7 mouse cellular contexts compared by ENCODE assay signal in genomic region chr3:63900021-63900571, GRCm38 (mm10). TPM values are rescaled to one million over a fixed set of nuclear protein-coding genes. Genes with fewer than 3 reads are reported as not detected.
DNase-seq lines count a peak whose midpoint lies in the region; ATAC-seq and TF ChIP-seq lines count a peak whose summit lies in the region.

No protein-coding gene starts in this region.

- ATAC-seq in limb, embryonic 15.5 days (ENCODE audit: insufficient number of reproducible peaks, low FRiP score, low TSS enrichment, low read depth) = no peak
- no peak for ATAC-seq in stomach, embryonic 15.5 days (ENCODE audit: insufficient read depth, low FRiP score, low read depth)

- H3K27ac ChIP-seq in ES-Bruce4 (ENCODE audit: insufficient read depth, low read length) (no peak overlapping the region), ES-E14 (ENCODE audit: insufficient read depth, low read depth, low read length, poor library complexity, severe bottlenecking) (no peak overlapping the region)
- H3K27ac ChIP-seq in hindbrain, embryonic 10.5 days = peak overlapping the region; percentile 97
- H3K27ac ChIP-seq in limb, embryonic 15.5 days = no peak overlapping the region
- no peak overlapping the region for H3K27ac ChIP-seq in stomach, embryonic 15.5 days

- TF ChIP-seq EP300 in ES-Bruce4 (IDR thresholded peaks at IDR 0.05; ENCODE audit: insufficient read depth, low read depth, low read length) = no peak

- in situ Hi-C loops in ES-E14 (cut with MboI; ENCODE audit: low sequenced_read_pairs in 2 of 2, unreplicated experiment in 2 of 2) = no loop called here

- H3K4me1 ChIP-seq in ES-Bruce4 (ENCODE audit: control insufficient read depth, insufficient read depth, low read length) = no peaks in the 10 kb centered on the region
- no peaks in the 10 kb centered on the region for H3K4me1 ChIP-seq in ES-E14 (ENCODE audit: control insufficient read depth in 2 of 2, insufficient read depth in 2 of 2, low read length in 2 of 2, poor library complexity in 1 of 2)
- H3K4me1 ChIP-seq in hindbrain, embryonic 10.5 days (replicated peaks) = peaks cover 64% of the 10 kb centered on the region
- H3K4me1 ChIP-seq in limb, embryonic 15.5 days = peaks cover 9% of the 10 kb centered on the region
- H3K4me1 ChIP-seq in stomach, embryonic 15.5 days = no peaks in the 10 kb centered on the region; the same call in 1 of the 2 replicates

- H3K36me3 ChIP-seq in ES-Bruce4 (ENCODE audit: control insufficient read depth, insufficient read depth, low read length, poor library complexity, severe bottlenecking) (no peaks in the 10 kb centered on the region), ES-E14 (ENCODE audit: control insufficient read depth, insufficient read depth, low read length, poor library complexity, severe bottlenecking) (no peaks in the 10 kb centered on the region)
- no peaks in the 10 kb centered on the region for H3K36me3 ChIP-seq in hindbrain, embryonic 10.5 days
- H3K36me3 ChIP-seq in limb, embryonic 15.5 days = no peaks in the 10 kb centered on the region
- H3K36me3 ChIP-seq in stomach, embryonic 15.5 days = no peaks in the 10 kb centered on the region

- no peaks in the 10 kb centered on the region for H3K9me3 ChIP-seq in ES-Bruce4 (replicated peaks; ENCODE audit: control insufficient read depth, insufficient read depth, low read length, poor library complexity, severe bottlenecking)
- H3K9me3 ChIP-seq in ES-E14 (ENCODE audit: control insufficient read depth, insufficient read depth, low read depth, low read length) = no peaks in the 10 kb centered on the region
- no peaks in the 10 kb centered on the region for H3K9me3 ChIP-seq in hindbrain, embryonic 10.5 days
- no peaks in the 10 kb centered on the region for H3K9me3 ChIP-seq in limb, embryonic 15.5 days
- no peaks in the 10 kb centered on the region for H3K9me3 ChIP-seq in stomach, embryonic 15.5 days

- H3K9ac ChIP-seq in ES-Bruce4 (ENCODE audit: low read depth, poor library complexity, severe bottlenecking) (no peak overlapping the region), ES-E14 (ENCODE audit: insufficient read depth, low read depth, low read length, poor library complexity, severe bottlenecking) (no peak overlapping the region)
- H3K9ac ChIP-seq in limb, embryonic 15.5 days = no peak overlapping the region
- no peak overlapping the region for H3K9ac ChIP-seq in stomach, embryonic 15.5 days

- WGBS in hindbrain, embryonic 10.5 days = 1% methylated on average over 12 of the region's 12 CpGs
- WGBS in limb, embryonic 15.5 days = 6% methylated on average over 12 of the region's 12 CpGs
- WGBS in stomach, embryonic 15.5 days = 5% methylated on average over 12 of the region's 12 CpGs

- peak overlapping the region; percentile 100 for H3K4me2 ChIP-seq in limb, embryonic 15.5 days
- H3K4me2 ChIP-seq in stomach, embryonic 15.5 days = peak overlapping the region; percentile 91

- peak; percentile 38 for DNase-seq in ES-E14 (ENCODE audit: low read depth, low spot score)
- DNase-seq in hindbrain, embryonic 10.5 days (ENCODE audit: low spot score) = peak; percentile 72
- DNase-seq in urinary bladder, postnatal 4 days (ENCODE audit: low spot score in 2 of 2) = no peak
- no peak for DNase-seq in left cerebral cortex, adult 11 months (ENCODE audit: low spot score)

- H3K27me3 ChIP-seq in ES-Bruce4 (ENCODE audit: control insufficient read depth, insufficient read depth, low read length, poor library complexity, severe bottlenecking) = no peaks in the 10 kb centered on the region; the same call in 1 of the 2 replicates
- no peaks in the 10 kb centered on the region for H3K27me3 ChIP-seq in hindbrain, embryonic 10.5 days (ENCODE audit: insufficient read depth, poor library complexity, severe bottlenecking)
- peaks cover 24% of the 10 kb centered on the region; the same call in 1 of the 2 replicates for H3K27me3 ChIP-seq in limb, embryonic 15.5 days
- no peaks in the 10 kb centered on the region for H3K27me3 ChIP-seq in stomach, embryonic 15.5 days (replicated peaks)

- TF ChIP-seq CTCF in ES-Bruce4 (IDR thresholded peaks at IDR 0.05; ENCODE audit: low read depth, low read length) = no peak

- TF ChIP-seq POLR2A in ES-Bruce4 (IDR thresholded peaks at IDR 0.05; ENCODE audit: insufficient read depth, low read length) = no peak

- peak overlapping the region; percentile 64 for H3K4me3 ChIP-seq in ES-Bruce4 (ENCODE audit: low read depth, low read length)
- H3K4me3 ChIP-seq in ES-E14 (ENCODE audit: insufficient read depth in 1 of 2, low read depth in 1 of 2, low read length in 2 of 2, poor library complexity in 1 of 2, severe bottlenecking in 1 of 2) = peak overlapping the region; percentile 35 to 70; a peak in 3 of 4 replicates
- H3K4me3 ChIP-seq in hindbrain, embryonic 10.5 days = peak overlapping the region; percentile 81
- H3K4me3 ChIP-seq in limb, embryonic 15.5 days = peak overlapping the region; percentile 58; the same call in 1 of the 2 replicates
- peak overlapping the region; percentile 53 for H3K4me3 ChIP-seq in stomach, embryonic 15.5 days (replicated peaks)

TF ChIP-seq in ES-E14, 5 proteins besides CTCF, POLR2A, EP300 and RAD21:
- no peak for TF ChIP-seq ZC3H11A (IDR thresholded peaks at IDR 0.05; ENCODE audit: borderline replicate concordance, low read depth, low read length)
- no peak for TF ChIP-seq CHD2 (IDR thresholded peaks at IDR 0.05; ENCODE audit: low read depth, low read length)
- no peak for TF ChIP-seq ZNF384 (IDR thresholded peaks at IDR 0.05; ENCODE audit: low read depth, low read length)
- no peak for TF ChIP-seq MAFK (IDR thresholded peaks at IDR 0.05; ENCODE audit: insufficient read depth, low read depth, low read length)
- TF ChIP-seq HCFC1 (IDR thresholded peaks at IDR 0.05; ENCODE audit: borderline replicate concordance, insufficient read depth, low read length) = no peak

RNA-seq across cellular contexts. Expression of gene Plch1, which starts 0.8 kb away (rescaled TPM):
- polyA plus RNA-seq in ES-Bruce4 (2011; ENCODE audit: insufficient read depth, insufficient read length, low read depth, missing spikeins) = 6.0 and 6.8 TPM in 2 replicates
- total RNA-seq in ES-E14 (2012; rRNA removed) = 3.9 and 6.0 TPM in 2 replicates
- 28.4 and 32.4 TPM in 2 replicates for polyA plus RNA-seq in hindbrain, embryonic 10.5 days (2016; fragmentation: Nextera tagmentation; extraction: Ambion mirVana)
- 1.1 and 1.2 TPM in 2 replicates for polyA plus RNA-seq in limb, embryonic 15.5 days (2015; fragmentation: Nextera tagmentation; extraction: Ambion mirVana)
- polyA plus RNA-seq in stomach, embryonic 15.5 days (2015; fragmentation: Nextera tagmentation; extraction: Ambion mirVana) = 5.7 and 8.3 TPM in 2 replicates

RNA-seq across cellular contexts. Expression of gene E130311K13Rik, which starts 29.2 kb away (rescaled TPM):
- 4.3 and 5.3 TPM in 2 replicates for polyA plus RNA-seq in ES-Bruce4 (2011; ENCODE audit: insufficient read depth, insufficient read length, low read depth, missing spikeins)
- 3.3 and 3.4 TPM in 2 replicates for total RNA-seq in ES-E14 (2012; rRNA removed)
- 2.8 and 3.2 TPM in 2 replicates for polyA plus RNA-seq in hindbrain, embryonic 10.5 days (2016; fragmentation: Nextera tagmentation; extraction: Ambion mirVana)
- 7.9 and 8.4 TPM in 2 replicates for polyA plus RNA-seq in limb, embryonic 15.5 days (2015; fragmentation: Nextera tagmentation; extraction: Ambion mirVana)
- polyA plus RNA-seq in stomach, embryonic 15.5 days (2015; fragmentation: Nextera tagmentation; extraction: Ambion mirVana) = 6.6 and 7.4 TPM in 2 replicates

Comparison
In these comparisons a context has a peak if more than half of its experiments do, and no peak if none do; other contexts are left out.
1. DNase-seq: peak in ES-E14 (single experiment) and hindbrain, embryonic 10.5 days (single experiment); none in urinary bladder, postnatal 4 days (0 of 2) and left cerebral cortex, adult 11 months (single experiment).
2. Peak in every context shown above with its lines, with median percentiles within 50 percentile points of each other: H3K4me3 ChIP-seq.